Mouse (Mus musculus) embryo, embryonic 11.5 days (tissue): ENCODE results near the gene Kank2.

ENCODE experiments used
- DNase-seq: peaks from one replicate; pipeline ENCODE4 v3.0.0-alpha.2; 2012; ENCODE audit warnings: low read depth, low spot score

Kank2 gene

GRCm38 (mm10) chr9:21750370-21750769, 48.2 kb downstream of the Kank2 start:
- DNase-seq = no peak

DNA sequence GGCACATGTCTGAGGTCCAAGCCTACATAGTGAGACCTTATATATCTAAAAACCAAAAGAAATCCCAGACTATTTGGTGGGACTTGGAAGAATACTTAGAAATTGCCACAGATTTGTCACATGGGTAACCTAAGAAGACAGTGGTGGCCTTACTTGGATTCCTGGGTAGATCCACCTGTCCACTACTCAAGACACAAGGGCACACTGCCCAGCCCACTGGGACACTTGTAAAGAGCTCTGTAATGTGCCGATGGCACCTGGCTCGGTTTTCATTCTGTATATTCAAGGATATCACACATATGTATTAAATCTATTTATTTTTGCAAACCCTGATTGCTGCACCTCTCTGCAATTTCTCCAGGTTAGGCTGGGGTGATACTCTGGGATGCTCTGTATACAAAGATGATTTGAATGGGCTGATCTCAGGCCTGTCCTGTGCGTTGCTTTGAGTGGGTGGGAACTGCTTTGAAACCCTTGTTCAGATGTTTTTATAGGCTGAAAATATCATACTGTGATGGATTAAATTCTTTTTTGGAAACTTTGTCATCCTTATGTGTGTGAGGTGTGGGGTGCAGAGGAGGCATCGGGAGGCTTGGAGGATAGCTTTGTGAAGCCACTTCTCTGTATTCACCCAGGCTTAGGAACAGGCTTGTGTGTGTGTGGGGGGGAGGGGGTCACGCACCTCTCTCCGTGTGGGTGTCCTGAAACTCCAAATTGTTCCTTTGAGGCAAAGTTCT, 49.0 kb downstream of the Kank2 start:
- no peak for DNase-seq

DNA sequence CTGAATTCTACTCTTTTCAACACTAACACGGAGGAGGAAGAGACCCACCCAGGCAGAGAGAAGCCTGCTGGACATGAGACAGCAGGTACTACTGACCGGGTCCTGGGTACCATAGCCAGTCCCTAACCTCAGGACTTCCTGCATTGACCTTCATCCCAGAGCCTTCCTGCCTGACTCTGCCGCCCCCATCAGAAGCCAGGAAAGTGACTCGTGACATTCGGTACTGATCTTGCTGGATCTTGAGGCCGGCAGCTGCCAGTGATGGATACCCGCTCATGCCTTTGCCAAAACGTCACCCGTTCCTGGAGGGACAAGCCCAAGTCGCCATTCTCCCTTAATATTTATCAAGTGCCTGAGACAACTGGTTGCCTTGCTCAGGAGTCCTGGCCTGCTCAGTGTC, 50.1 kb downstream of the Kank2 start:
- no peak for DNase-seq

- no peak for DNase-seq
Measured at GRCm38 (mm10) chr9:21748033-21748432, 50.5 kb downstream of the Kank2 start.

DNA sequence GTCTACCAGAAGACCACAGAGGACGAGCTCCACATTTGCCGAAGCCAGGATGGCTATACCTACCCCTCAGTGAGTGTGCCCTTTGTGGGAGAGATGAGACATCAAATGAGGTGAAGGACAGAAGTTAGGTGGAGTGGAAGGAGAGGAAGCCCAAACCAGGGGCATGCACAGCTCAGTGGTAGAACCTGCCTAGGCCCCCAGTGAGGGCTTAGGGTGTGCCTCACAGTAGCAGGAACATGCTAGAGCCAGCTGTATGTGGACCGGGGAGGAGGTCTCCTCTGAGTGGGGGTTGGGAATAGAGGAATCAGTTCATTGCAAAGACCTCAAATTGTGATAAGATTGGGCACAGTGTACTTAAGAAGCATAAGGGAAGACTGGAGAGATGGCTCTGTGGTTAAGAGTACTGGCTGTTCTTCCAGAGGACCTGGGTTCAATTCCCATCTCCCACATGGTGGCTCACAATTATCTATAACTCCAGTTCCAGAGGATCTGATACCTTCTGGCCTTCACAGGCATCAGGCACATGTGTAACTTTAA, 51.2 kb downstream of the Kank2 start:
- DNase-seq = no peak

DNA sequence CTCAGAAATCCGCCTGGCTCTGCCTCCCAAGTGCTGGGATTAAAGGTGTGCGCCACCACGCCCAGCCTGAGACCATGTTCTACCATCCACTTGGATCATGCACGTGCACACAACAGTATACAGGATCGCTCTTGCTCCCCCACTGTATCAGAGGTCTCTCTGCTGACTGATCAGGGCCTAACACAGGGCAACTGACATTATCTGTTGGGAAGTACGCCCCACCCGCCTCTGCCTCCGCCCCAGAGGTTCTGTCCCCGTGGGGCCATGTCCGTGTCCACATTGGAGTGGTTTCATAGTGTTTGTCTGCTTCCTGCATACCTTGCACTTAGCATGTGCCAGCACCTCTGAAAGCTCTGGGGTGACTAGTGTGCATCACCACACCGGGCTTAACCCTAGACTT, 57.0 kb downstream of the Kank2 start:
- no peak for DNase-seq

- no peak for DNase-seq
Measured at GRCm38 (mm10) chr9:21740427-21740826, 58.1 kb downstream of the Kank2 start.

- DNase-seq = no peak
Measured at GRCm38 (mm10) chr9:21738776-21739175, 59.8 kb downstream of the Kank2 start.

- DNase-seq = no peak
Measured at GRCm38 (mm10) chr9:21737188-21737587, 61.4 kb downstream of the Kank2 start.

GRCm38 (mm10) chr9:21736580-21736979, 62.0 kb downstream of the Kank2 start:
- no peak for DNase-seq

- DNase-seq = no peak
Measured at GRCm38 (mm10) chr9:21735126-21735525, 63.4 kb downstream of the Kank2 start.

- no peak for DNase-seq
Measured at GRCm38 (mm10) chr9:21733989-21734388, 64.6 kb downstream of the Kank2 start.

GRCm38 (mm10) chr9:21733446-21733845, 65.1 kb downstream of the Kank2 start:
- no peak for DNase-seq

DNA sequence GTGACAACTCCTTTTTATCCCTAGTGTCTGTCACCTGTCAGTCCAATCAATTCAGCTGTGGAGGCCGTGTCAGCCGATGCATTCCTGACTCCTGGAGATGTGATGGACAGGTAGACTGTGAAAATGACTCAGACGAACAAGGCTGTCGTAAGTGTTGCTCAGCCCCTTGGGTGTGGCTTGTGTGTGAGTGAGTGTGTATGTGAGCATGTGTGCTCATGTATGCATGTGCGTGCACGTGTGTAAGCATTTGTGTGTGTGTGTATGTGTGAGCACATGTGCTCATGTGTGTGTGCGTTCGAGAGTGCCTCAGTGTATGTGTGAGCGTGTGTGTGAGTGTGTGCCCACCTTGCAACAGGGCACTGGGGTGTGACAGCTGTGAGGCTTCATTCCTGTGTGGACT, 66.3 kb downstream of the Kank2 start:
- no peak for DNase-seq

DNA sequence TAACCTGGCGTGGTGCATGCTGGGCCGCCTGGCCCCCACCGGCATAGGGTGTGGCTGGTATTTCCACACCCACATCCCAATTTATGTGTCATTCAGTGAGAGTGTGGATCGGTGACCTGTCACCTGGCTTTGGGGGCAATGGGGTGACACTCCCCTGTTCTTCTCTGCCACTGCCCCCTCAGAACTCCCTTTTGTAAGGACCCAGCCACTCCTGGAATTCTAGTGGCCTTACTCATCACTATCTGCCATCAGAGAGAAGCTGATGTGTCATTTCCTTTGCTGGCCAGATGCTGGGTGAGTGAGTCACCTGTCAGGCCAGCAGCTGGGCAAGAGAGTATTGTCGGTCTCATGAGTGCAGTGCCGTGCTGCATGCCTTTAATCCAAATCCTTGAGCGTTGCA, 69.3 kb downstream of the Kank2 start:
- no peak for DNase-seq

DNA sequence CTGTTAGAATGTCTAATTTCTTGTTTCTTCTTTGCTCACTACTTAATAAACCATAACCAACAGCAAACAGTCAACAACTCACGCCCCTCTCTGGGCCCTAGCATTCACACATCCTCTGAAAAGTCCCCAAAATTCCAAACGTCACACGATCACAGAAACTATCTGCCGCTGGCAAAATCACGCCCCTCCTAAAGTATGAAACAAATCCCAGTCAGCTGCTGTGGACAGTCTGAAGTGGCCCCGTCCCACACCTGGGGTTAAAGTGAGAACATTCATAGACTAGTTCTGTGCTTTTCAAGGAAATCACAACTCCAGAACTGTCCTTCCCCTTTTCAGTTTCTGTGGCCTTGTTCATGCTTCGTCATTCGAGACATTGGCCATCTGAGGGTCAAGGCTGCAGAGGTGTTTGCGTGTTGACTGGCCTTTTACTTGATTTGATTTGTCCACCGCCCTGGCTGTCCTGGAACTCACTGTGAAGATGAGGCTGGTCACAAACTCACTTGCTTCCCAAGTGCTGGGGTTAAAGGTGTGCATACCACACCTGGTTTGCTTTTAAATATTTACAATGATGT, 70.2 kb downstream of the Kank2 start:
- no peak for DNase-seq

DNA sequence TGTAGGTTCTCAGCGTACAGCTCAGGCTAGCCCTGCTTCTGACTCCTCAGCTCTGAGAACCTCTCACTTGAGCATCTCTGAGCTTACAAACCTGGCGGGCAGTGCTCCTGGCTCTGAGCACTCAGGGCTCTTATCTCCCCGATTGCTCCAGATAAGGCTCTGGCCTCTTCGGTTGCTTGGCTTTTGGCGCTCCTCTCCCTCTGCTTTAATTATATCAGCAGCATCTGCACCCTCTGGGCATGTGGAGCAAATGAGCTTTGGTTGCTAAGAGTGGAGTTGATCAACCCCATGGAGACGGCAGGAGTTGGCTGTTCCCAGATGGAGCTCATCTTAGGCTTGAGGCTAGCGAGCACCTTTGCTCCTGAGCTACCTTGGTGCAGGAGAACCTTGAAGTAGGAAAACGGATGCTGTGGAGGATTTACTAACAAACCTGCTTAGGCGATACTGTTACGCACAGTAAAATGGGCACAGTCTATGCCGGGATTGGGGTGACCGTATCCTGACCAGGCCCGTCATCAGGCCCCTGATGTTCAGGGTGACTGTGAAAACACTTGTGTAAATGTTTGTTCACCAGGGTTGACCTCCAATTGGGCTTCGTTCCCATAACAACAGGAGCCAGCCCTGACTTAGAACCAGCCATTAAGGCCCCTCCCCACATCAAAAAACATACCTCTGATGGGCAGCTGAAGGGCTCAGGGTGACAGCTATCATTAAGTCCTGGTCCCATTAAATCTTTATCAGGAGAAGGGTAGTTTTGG, 72.1 kb downstream of the Kank2 start:
- DNase-seq = no peak

DNA sequence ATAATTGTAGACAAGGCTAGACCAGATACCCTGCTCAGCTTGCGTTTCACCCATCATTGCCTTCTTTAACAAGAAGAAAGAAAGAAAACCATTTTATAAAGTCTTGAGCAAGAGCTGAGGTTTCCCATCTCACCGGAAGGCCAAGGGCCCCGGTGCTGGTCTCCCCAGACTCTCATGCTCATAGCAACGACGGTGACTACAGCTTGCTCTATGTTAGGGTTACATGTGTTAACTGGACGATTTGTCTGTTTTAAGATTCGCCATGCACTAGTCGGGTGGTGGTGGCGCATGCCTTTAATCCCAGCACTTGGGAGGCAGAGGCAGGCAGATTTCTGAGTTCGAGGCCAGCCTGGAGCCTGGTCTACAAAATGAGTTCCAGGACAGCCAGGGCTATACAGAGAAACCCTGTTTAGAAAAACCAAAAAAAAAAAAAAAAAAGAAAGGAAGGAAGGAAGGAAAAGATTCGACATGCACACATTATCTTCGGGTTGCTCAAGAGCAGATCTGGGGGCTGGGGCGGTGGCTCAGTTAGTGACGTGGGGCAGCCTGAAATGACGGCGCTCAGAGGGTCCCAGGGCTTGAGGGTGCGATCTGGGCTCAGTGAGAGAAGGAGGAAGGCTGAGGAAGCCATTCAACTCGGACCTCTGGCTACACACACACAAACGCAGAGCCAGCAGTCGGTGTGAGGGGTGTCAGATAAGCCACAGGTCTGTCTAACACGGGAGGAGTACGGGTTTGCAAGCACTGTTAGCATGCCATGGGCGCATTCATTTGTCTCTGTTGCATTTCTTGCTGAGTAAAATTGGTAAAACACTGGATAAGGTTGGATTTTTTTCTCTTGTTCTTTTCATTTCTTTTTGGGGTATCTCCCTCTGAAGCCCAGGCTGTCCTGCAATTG, 73.1 kb downstream of the Kank2 start:
- no peak for DNase-seq

GRCm38 (mm10) chr9:21724147-21724536, 74.4 kb downstream of the Kank2 start:
- peak; percentile 91 for DNase-seq

DNA sequence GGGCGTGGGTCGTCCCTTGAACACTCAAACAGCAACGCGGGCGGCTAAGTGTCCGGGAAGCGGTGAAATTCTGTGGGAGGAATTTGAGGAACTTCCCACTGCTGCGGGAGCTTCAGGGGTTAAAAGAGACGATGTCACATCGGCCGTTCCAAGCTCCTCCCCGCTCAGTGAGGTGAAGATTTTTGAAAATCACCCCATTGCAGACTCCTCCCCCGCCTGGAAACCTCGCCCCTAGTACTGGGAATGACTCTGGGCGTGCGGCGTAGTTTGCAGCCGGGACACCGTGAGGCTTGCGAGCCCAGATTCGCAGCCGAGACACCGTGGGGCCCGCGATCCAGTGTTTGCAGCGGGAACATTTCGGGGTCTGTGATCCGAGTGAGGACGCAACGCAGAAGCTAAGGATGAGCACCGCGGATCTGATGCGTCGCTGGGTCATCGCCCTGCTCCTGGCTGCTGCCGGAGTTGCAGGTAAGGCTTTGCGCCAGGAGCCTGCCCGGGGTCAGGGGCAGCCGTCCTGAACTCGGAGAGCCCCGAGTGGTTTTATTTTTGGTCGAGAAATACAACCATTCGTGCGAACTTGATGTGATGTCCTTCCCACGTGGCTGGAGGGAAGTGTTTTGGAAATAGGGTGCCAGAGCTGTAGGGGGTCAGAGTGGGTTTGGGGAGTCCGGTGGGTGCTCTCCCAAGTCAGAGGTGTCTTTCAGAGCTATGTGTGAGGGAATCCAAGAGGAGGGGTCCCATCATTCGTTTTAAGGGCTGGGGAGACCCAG, 75.0 kb downstream of the Kank2 start, which contains the start of gene Ldlr:
Gene Ldlr (plus strand): TSS at position 107 of the 770 bp plus-strand sequence.
- DNase-seq = peak; percentile 85

DNA sequence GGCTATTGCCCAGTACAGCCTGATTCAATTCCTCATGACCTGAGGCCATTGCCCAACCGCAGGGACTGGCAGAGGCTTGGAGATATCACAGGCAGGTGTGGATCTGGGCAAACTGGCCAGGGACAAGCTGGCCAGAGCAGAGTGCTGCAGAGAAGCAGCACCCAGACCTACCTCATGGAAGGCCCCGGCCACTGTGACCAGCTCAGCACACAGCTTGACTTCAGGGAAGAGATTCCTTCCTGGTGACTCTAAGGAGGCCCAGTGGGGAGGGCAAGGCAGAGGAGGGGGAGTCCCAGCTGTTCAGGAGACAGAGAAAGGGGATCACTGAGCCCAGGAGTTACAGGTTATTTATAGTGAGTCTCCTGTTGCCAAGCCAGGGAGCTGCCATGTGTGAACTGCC, 77.5 kb downstream of the Kank2 start:
- DNase-seq = no peak
